Mouse (Mus musculus) thymus, postnatal 36 days (tissue): ENCODE measurements at regions not wholly inside any gene's neighbourhood (a gene's known extent, or its start where the extent isn't known, plus 50 kb on each side); places are given as distances from the start of the nearest gene placed in this dataset.
A peak's percentile ranks its signal among the peaks of the same experiment; 100 is the strongest.

Source experiments
- DNase-seq, 2 experiments: peaks; one replicate each; pipeline ENCODE4 v3.0.0; 2022; ENCODE audit warnings: mixed read lengths in 2 of 2

GRCm38 (mm10) chr2:61082640-61083039, 119.6 kb upstream of the Rbms1 start:
- DNase-seq, result no peak

- no peak for DNase-seq
These were observed 117.0 kb upstream of the Rbms1 start for GRCm38 (mm10) chr2:61080006-61080405.

- DNase-seq, result no peak
These were observed 108.0 kb upstream of the Rbms1 start for GRCm38 (mm10) chr2:61071025-61071424.

- DNase-seq, result no peak
These were observed 104.9 kb upstream of the Rbms1 start for GRCm38 (mm10) chr2:61067877-61068276.

GRCm38 (mm10) chr2:61062125-61062524, 99.1 kb upstream of the Rbms1 start:
- DNase-seq, result no peak

GRCm38 (mm10) chr2:61060906-61061305, 97.9 kb upstream of the Rbms1 start:
- DNase-seq, result no peak

- no peak for DNase-seq
These were observed 95.7 kb upstream of the Rbms1 start for GRCm38 (mm10) chr2:61058545-61059235.

GRCm38 (mm10) chr2:61052296-61052695, 89.3 kb upstream of the Rbms1 start:
- peak; percentile 13 to 35 for DNase-seq

GRCm38 (mm10) chr2:61051808-61052207, 88.8 kb upstream of the Rbms1 start:
- no peak for DNase-seq

GRCm38 (mm10) chr2:61046111-61046767, 83.2 kb upstream of the Rbms1 start:
- DNase-seq, result no peak

GRCm38 (mm10) chr2:61045467-61045866, 82.5 kb upstream of the Rbms1 start:
- no peak for DNase-seq

- DNase-seq, result no peak
These were observed 69.9 kb upstream of the Rbms1 start for GRCm38 (mm10) chr2:61032920-61033319.

GRCm38 (mm10) chr2:61029706-61030105, 66.7 kb upstream of the Rbms1 start:
- no peak for DNase-seq

GRCm38 (mm10) chr2:61028578-61028977, 65.6 kb upstream of the Rbms1 start:
- DNase-seq, result no peak

GRCm38 (mm10) chr2:61027686-61028085, 64.7 kb upstream of the Rbms1 start:
- DNase-seq, result no peak

- DNase-seq, result no peak
These were observed 59.4 kb upstream of the Rbms1 start for GRCm38 (mm10) chr2:61022411-61022810.

GRCm38 (mm10) chr2:61020791-61021190, 57.8 kb upstream of the Rbms1 start:
- no peak for DNase-seq

GRCm38 (mm10) chr2:61013006-61013405, 50.0 kb upstream of the Rbms1 start:
- DNase-seq, result no peak
